Mouse (Mus musculus) megakaryocyte, embryonic 14.5 days (primary cell): ENCODE measurements around the gene Gm49395.

ENCODE experiments used
- FLI1 ChIP-seq: IDR thresholded peaks from 2 replicates; pipeline ENCODE4 v1.6.1; 2012; ENCODE audit warnings: low read length, inconsistent platforms, mixed read lengths
- GATA1 ChIP-seq: IDR thresholded peaks from 3 replicates; pipeline ENCODE4 v1.6.1; 2012; ENCODE audit warnings: mixed read lengths, low read length, inconsistent platforms, borderline replicate concordance

GRCm38 (mm10) chr13:115017545-115017944, 84.2 kb downstream of the Gm49395 start:
- TF ChIP-seq GATA1 (no peak), FLI1 (no peak)
